Mouse (Mus musculus): ENCODE measurements around the gene Vmn1r93.
"Not testable (repeated sequence)": the region's sequence is repeated elsewhere in the genome, so short reads cannot be mapped to it uniquely, and the experiment has no call there.

GRCm38 (mm10) chr7:20122479-20122878 lies 16.4 kb downstream of the Vmn1r93 start, which contains the start of gene Gm16442:
- not testable (repeated sequence) for TF ChIP-seq CTCF (IDR thresholded peaks at IDR 0.05; ENCODE audit: insufficient read depth, low read length); POLR2A (IDR thresholded peaks at IDR 0.05; ENCODE audit: borderline replicate concordance, extremely low read depth, low read depth, low read length)

All from lung, adult 2 months (tissue).